Mouse (Mus musculus): ENCODE measurements at regions not wholly inside any gene's neighbourhood (a gene's known extent, or its start where the extent isn't known, plus 50 kb on each side); places are given as distances from the start of the nearest gene placed in this dataset.

- H3K36me3 ChIP-seq (replicated peaks; ENCODE audit: insufficient read depth, low read length): no peaks in the 10 kb centered on the region
- peak overlapping the region; percentile 52 for H3K4me2 ChIP-seq (ENCODE audit: low read depth, low read length)
- H3K9ac ChIP-seq (replicated peaks): no peak overlapping the region
- H3K27ac ChIP-seq (ENCODE audit: low read depth): no peak overlapping the region
- peak; percentile 53 for ATAC-seq
- 24% methylated on average over 12 of the region's 12 CpGs for WGBS (ENCODE audit: insufficient replicate concordance)
- H3K4me3 ChIP-seq (ENCODE audit: low read depth, low read length): peak overlapping the region; percentile 1; the same call in 1 of the 2 replicates
- H3K27me3 ChIP-seq (ENCODE audit: insufficient read depth, low read length): no peaks in the 10 kb centered on the region
- peaks cover 2% of the 10 kb centered on the region; the same call in 1 of the 2 replicates for H3K4me1 ChIP-seq (ENCODE audit: insufficient read depth)
- DNase-seq: peak; percentile 12
- no peaks in the 10 kb centered on the region for H3K9me3 ChIP-seq (ENCODE audit: low read length)
- TF ChIP-seq EP300 (IDR thresholded peaks at IDR 0.05; ENCODE audit: low read depth) (0 out of 2 replicates have a peak, but pooled peaks have one; percentile 18), CTCF (IDR thresholded peaks at IDR 0.05; ENCODE audit: low read depth) (no peak)
These were observed 230.0 kb upstream of the Atp2b1 start for GRCm38 (mm10) chr10:98684195-98684594.

GRCm38 (mm10) chr10:98684707-98685106, 229.5 kb upstream of the Atp2b1 start:
- TF ChIP-seq CTCF (IDR thresholded peaks at IDR 0.05; ENCODE audit: low read depth) (no peak), EP300 (IDR thresholded peaks at IDR 0.05; ENCODE audit: low read depth) (no peak)
- H3K36me3 ChIP-seq (replicated peaks; ENCODE audit: insufficient read depth, low read length): no peaks in the 10 kb centered on the region
- no peak for ATAC-seq
- DNase-seq: no peak
- 57% methylated on average over 8 of the region's 8 CpGs for WGBS (ENCODE audit: insufficient replicate concordance)
- H3K27ac ChIP-seq (ENCODE audit: low read depth): no peak overlapping the region
- H3K9me3 ChIP-seq (ENCODE audit: low read length): no peaks in the 10 kb centered on the region
- H3K27me3 ChIP-seq (ENCODE audit: insufficient read depth, low read length): no peaks in the 10 kb centered on the region
- no peak overlapping the region for H3K4me2 ChIP-seq (ENCODE audit: low read depth, low read length)
- no peak overlapping the region for H3K9ac ChIP-seq (replicated peaks)
- no peak overlapping the region for H3K4me3 ChIP-seq (ENCODE audit: low read depth, low read length)
- H3K4me1 ChIP-seq (ENCODE audit: insufficient read depth): peaks cover 2% of the 10 kb centered on the region; the same call in 1 of the 2 replicates

- no peak for ATAC-seq
- Histone ChIP-seq H3K9ac (replicated peaks) (no peak overlapping the region), H3K9me3 (ENCODE audit: low read length) (no peaks in the 10 kb centered on the region), H3K4me2 (ENCODE audit: low read depth, low read length) (no peak overlapping the region), H3K27me3 (ENCODE audit: insufficient read depth, low read length) (no peaks in the 10 kb centered on the region), H3K27ac (ENCODE audit: low read depth) (no peak overlapping the region), H3K36me3 (replicated peaks; ENCODE audit: insufficient read depth, low read length) (no peaks in the 10 kb centered on the region), H3K4me3 (ENCODE audit: low read depth, low read length) (no peak overlapping the region), H3K4me1 (ENCODE audit: insufficient read depth) (peaks cover 2% of the 10 kb centered on the region; the same call in 1 of the 2 replicates)
- TF ChIP-seq EP300 (IDR thresholded peaks at IDR 0.05; ENCODE audit: low read depth) (no peak), CTCF (IDR thresholded peaks at IDR 0.05; ENCODE audit: low read depth) (no peak)
- no peak for DNase-seq
- WGBS (ENCODE audit: insufficient replicate concordance): 71% methylated on average over 2 of the region's 2 CpGs
These were observed 228.5 kb upstream of the Atp2b1 start for GRCm38 (mm10) chr10:98685739-98686138.

GRCm38 (mm10) chr10:98686370-98686769, 227.8 kb upstream of the Atp2b1 start:
- Histone ChIP-seq H3K36me3 (replicated peaks; ENCODE audit: insufficient read depth, low read length) (no peaks in the 10 kb centered on the region), H3K4me3 (ENCODE audit: low read depth, low read length) (no peak overlapping the region), H3K27ac (ENCODE audit: low read depth) (no peak overlapping the region), H3K9me3 (ENCODE audit: low read length) (no peaks in the 10 kb centered on the region), H3K4me1 (ENCODE audit: insufficient read depth) (peaks cover 2% of the 10 kb centered on the region; the same call in 1 of the 2 replicates), H3K27me3 (ENCODE audit: insufficient read depth, low read length) (no peaks in the 10 kb centered on the region), H3K9ac (replicated peaks) (no peak overlapping the region), H3K4me2 (ENCODE audit: low read depth, low read length) (no peak overlapping the region)
- DNase-seq (no peak), ATAC-seq (no peak)
- no peak for TF ChIP-seq CTCF (IDR thresholded peaks at IDR 0.05; ENCODE audit: low read depth)
- TF ChIP-seq EP300 (IDR thresholded peaks at IDR 0.05; ENCODE audit: low read depth): no peak

GRCm38 (mm10) chr10:98691816-98692215, 222.4 kb upstream of the Atp2b1 start:
- no peak overlapping the region for H3K27ac ChIP-seq (ENCODE audit: low read depth)
- DNase-seq: no peak
- no peak for ATAC-seq
- H3K9me3 ChIP-seq (ENCODE audit: low read length): no peaks in the 10 kb centered on the region
- H3K4me2 ChIP-seq (ENCODE audit: low read depth, low read length): no peak overlapping the region
- WGBS (ENCODE audit: insufficient replicate concordance): 85% methylated on average over 5 of the region's 5 CpGs
- TF ChIP-seq CTCF (IDR thresholded peaks at IDR 0.05; ENCODE audit: low read depth) (no peak), EP300 (IDR thresholded peaks at IDR 0.05; ENCODE audit: low read depth) (no peak)
- no peak overlapping the region for H3K9ac ChIP-seq (replicated peaks)
- H3K36me3 ChIP-seq (replicated peaks; ENCODE audit: insufficient read depth, low read length): no peaks in the 10 kb centered on the region
- no peaks in the 10 kb centered on the region for H3K4me1 ChIP-seq (ENCODE audit: insufficient read depth)
- no peak overlapping the region for H3K4me3 ChIP-seq (ENCODE audit: low read depth, low read length)
- no peaks in the 10 kb centered on the region for H3K27me3 ChIP-seq (ENCODE audit: insufficient read depth, low read length)

GRCm38 (mm10) chr10:98694690-98695370, 219.4 kb upstream of the Atp2b1 start:
- no peaks in the 10 kb centered on the region for H3K36me3 ChIP-seq (replicated peaks; ENCODE audit: insufficient read depth, low read length)
- TF ChIP-seq EP300 (IDR thresholded peaks at IDR 0.05; ENCODE audit: low read depth): no peak
- no peak for TF ChIP-seq CTCF (IDR thresholded peaks at IDR 0.05; ENCODE audit: low read depth)
- H3K4me2 ChIP-seq (ENCODE audit: low read depth, low read length): no peak overlapping the region
- WGBS (ENCODE audit: insufficient replicate concordance): 72% methylated on average over 2 of the region's 2 CpGs
- no peaks in the 10 kb centered on the region for H3K27me3 ChIP-seq (ENCODE audit: insufficient read depth, low read length)
- H3K9me3 ChIP-seq (ENCODE audit: low read length): no peaks in the 10 kb centered on the region
- H3K27ac ChIP-seq (ENCODE audit: low read depth): no peak overlapping the region
- no peaks in the 10 kb centered on the region for H3K4me1 ChIP-seq (ENCODE audit: insufficient read depth)
- H3K9ac ChIP-seq (replicated peaks): no peak overlapping the region
- no peak for ATAC-seq
- H3K4me3 ChIP-seq (ENCODE audit: low read depth, low read length): no peak overlapping the region
- DNase-seq: no peak

Data from liver, postnatal 0 days (tissue).